Mouse (Mus musculus): ENCODE data around the gene Hgd.
"Not testable (repeated sequence)": the region's sequence is repeated elsewhere in the genome, so short reads cannot be mapped to it uniquely, and the experiment has no call there.

Hgd gene

DNA sequence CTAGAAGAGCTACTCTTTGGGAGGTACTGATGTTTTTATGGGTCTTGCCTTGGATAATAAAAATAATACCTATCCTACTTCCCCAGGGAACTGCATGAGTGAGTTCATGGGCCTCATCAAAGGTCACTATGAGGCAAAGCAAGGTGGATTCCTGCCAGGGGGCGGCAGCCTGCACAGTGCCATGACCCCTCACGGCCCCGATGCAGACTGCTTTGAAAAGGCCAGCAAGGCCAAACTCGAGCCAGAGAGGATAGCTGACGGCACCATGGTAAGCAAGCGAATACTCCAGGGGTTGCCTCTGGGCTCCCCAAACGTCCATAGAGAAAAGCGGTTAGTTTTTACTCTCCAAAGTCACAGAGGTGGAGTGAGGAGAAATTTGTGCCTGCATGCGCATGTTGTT lies 48.4 kb downstream of the Hgd start:
- in situ Hi-C loops (cut with MboI, MseI) = no loop called here

- in situ Hi-C loops (cut with MboI, MseI) = no loop called here
Measured at GRCm38 (mm10) chr16:37629011-37629410, 49.1 kb downstream of the Hgd start.

- in situ Hi-C loops (cut with MboI, MseI) = no loop called here
Measured at GRCm38 (mm10) chr16:37634578-37634977, 54.6 kb downstream of the Hgd start.

DNA sequence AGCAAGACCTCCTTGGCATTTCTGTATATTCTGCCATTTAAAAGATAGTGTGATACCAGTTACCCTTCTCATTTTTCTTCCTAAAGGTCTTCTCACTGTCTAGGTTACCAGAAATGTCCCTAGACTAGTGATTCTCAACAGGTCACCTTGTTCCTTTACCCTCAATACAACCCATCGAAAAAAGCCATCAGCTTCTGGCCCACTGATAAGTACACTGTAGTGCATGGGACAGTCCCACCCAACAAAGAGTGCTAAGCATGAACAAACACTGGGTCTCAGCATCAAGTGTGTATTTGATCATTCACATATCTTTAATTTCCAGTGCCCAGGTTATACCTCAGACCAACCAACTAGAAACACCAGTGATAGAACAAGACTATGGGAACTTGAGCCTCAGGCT lies 55.1 kb downstream of the Hgd start:
- in situ Hi-C loops (cut with MboI, MseI) = no loop called here

DNA sequence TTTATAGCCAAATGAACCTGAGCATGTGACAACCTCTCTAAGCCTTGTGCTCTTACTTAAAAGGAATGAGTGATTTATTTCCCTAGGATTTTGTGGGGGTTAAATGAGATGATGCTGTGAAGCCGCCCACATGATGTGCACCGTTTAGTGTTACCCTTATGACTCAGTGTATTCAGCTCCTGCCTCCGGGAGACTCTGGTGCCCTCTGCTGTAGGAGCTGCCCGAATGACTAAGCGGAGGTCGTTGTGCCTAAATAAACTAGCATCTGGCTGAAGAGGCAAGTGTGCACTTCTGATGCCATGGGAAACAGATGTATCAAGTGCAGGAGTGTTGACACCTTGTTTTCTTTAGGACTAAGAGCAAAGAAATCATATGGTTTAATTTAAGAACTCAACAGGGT lies 56.2 kb downstream of the Hgd start:
- in situ Hi-C loops (cut with MboI, MseI) = no loop called here

GRCm38 (mm10) chr16:37637802-37638201 lies 57.8 kb downstream of the Hgd start:
- in situ Hi-C loops (cut with MboI, MseI) = no loop called here

- in situ Hi-C loops (cut with MboI, MseI) = not testable (repeated sequence)
Measured at GRCm38 (mm10) chr16:37640522-37640921, 60.6 kb downstream of the Hgd start.

DNA sequence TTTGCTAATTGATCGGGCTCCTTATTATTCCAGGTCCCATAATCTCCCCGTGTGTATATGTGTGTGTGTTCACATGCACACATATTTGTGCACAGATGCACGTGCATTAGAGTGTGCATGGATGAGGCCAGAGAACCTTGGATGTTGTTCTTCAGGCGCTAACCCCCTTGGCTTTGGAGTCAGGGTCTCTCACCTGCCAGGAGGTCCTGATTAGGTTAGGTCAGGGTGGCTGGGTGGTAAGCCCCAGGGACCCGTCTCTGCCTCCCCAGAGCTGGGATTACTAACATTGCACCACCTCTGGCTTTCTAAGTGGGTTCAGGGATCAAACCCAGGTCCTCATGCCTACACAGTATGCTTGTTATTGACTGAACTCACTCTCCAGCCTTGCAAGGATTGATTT lies 64.5 kb downstream of the Hgd start:
- in situ Hi-C loops (cut with MboI, MseI) = no loop called here

DNA sequence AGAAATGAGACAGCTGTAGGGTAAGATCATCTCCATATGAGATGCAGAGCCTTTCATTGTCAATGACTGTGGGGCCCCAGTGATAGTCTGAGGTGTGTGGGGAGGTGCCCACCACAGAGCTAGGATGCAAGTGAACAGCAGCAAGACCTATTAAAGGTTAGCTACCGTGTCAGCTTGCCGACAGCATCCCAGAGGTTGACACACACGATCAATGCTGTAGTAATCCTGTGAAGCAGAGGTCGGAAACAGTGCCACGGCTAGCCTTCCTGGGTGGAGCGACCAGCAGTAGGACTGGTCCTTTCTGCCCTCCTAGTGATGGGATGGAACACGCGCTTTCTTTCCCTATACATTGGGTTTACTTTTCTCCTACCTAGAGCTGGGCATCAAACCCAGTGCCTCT lies 65.3 kb downstream of the Hgd start:
- in situ Hi-C loops (cut with MboI, MseI) = no loop called here

- in situ Hi-C loops (cut with MboI, MseI) = no loop called here
Measured at GRCm38 (mm10) chr16:37645799-37646198, 65.8 kb downstream of the Hgd start.

DNA sequence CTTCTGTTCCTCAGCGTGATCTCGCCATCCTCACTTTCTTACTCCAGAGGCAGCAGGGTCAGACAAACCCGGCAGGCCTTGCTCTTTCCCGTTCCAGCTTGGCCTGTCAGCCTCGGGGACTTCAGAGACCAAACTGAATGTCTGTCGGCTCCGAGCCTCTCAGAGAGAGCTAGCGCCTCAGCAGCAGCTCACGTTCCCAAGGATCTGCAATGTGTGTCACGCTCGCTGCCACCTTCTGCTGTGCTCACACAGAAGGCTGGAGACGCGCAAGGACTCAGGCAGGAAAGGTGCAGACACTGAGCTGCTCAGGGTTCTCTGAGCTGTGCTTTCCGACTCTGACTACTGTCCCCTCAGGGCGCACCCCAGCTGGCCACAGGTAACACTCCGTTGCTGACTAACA lies 67.1 kb downstream of the Hgd start:
- in situ Hi-C loops (cut with MboI, MseI) = no loop called here

GRCm38 (mm10) chr16:37647936-37648335 lies 68.0 kb downstream of the Hgd start:
- in situ Hi-C loops (cut with MboI, MseI) = no loop called here

GRCm38 (mm10) chr16:37649068-37649467 lies 69.1 kb downstream of the Hgd start:
- in situ Hi-C loops (cut with MboI, MseI) = no loop called here

DNA sequence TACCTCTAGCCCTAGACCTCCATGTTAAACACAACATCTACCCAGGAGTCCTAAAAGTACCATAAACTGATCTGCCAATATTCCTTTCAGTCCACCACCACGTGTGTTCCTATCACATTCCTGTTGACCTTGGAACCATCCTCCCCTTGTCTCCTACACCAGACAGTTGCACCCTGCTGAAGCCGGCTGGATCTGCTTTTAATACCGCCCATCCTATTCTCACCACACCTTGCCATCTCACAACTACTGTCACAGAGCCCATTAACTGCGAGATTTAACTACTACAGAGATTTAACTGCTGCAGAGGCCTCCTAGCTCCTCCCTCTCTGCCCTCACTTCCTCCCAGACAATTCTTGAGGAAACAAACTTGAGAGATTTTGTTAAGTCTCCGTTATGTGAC lies 71.5 kb downstream of the Hgd start:
- in situ Hi-C loops (cut with MboI, MseI) = no loop called here

DNA sequence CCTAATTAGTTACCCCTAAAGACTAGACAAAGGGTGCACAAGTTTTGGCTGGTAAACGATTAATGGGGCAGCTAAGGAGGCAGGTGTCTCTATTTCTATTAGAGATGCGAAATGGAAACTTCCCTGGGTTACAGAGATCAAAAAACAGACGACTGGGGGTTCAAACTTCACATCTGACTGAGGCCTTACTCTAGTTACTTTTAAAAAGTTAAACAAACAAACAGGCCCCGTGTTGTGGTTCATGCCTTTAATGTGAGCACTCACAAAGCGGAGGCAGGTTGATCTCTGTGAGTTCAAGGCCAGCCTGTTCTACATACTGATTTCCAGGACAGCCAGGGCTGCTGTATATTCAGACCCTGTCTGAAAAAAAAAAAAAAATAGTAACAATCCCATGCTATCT lies 72.7 kb downstream of the Hgd start:
- in situ Hi-C loops (cut with MboI, MseI) = no loop called here

DNA sequence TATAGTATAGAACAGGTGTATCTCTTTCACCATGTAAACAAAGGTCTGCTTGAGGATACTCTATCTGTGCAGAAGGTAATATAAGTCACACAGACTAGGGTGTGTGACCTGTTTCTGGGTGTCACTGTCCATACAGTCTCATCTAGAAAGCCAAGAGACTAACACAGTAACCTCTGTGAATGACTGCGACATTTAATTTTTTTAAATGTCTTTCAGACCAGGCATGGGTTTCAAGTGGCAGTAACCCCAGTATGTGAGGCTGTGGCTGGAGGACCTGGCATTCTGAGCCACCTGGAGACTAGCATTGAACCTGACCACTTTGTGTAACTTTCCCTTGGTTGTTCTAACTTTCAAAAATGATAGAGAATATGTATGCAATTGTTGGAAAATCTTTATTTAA lies 73.1 kb downstream of the Hgd start:
- in situ Hi-C loops (cut with MboI, MseI) = no loop called here

DNA sequence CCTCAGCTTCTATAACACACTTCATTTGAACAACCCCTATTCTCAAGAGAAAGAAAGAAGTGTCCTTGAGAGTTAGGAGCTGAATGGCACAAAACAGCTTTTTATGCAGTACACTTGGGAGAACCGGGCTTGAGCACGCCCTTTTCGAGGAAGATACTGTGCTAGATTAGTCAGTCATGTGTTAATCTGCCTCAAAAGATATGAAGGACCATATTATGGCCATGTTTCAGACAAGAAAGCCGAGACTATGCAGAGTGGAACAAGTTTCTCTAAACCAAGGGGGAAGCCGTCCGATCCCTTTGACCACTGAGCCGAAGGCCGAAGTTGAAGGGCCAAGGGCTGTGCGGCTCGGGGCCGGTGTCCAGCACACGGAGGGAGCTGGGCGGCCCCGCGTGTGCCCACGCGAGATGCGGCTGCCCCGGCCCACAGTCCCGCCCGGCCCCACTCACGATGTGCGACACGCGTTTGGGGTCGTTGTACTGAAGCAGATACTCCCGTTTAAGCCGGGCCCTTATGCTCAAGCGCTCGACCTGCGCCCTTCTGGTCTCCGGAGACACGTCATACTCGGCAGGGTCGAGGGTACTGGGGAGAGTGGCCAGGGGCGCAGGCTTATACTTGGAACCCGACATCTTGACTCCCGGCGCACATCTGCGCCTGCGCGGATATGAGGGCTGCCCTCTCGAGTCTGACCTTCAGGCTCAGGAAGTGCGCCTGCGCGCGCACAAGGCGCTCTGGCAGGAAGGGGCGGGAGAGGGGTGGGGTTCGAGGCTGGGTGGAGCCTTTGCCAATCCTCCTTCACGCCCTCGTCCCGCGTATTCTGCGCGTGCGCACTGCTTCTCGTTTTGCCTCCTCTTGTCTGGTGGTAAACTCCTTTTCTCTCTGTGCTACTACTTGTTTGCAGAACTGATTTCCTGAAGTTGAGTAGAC lies 74.0 kb downstream of the Hgd start, which contains the start of gene Ndufb4:
Gene Ndufb4, minus strand, starts transcription at position 723 of the 927 bp plus-strand sequence.
- in situ Hi-C loops (cut with MboI, MseI) = no loop called here

GRCm38 (mm10) chr16:37654831-37655455 lies 75.0 kb downstream of the Hgd start:
- in situ Hi-C loops (cut with MboI, MseI) = no loop called here

DNA sequence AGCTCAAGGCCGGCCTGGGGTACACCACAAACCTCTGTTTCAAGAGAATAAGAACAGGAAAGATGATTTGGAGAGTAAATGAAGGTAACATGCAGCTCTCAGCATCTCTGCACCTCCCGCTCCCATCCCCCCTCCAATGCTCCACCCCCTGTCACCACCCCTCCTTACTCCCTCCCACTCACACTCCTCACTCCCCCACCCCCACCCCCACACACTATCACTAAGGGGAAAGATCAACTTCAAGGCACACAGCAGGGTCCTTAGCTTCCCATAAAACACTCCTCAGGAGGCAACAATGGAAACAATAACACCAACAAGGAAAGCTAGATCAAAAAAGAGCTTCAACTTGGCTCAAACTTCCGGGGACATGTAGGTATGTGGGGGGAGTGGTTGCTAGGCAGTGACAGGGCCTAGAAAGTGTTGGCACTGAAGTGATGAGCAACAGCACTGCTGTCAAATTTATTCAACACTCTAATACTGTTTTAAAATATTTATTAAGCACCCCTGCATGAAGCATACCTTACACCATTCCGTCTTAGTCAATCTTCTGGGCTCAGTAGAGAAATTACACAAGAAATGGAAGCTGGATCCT lies 75.9 kb downstream of the Hgd start:
- in situ Hi-C loops (cut with MboI, MseI) = no loop called here

DNA sequence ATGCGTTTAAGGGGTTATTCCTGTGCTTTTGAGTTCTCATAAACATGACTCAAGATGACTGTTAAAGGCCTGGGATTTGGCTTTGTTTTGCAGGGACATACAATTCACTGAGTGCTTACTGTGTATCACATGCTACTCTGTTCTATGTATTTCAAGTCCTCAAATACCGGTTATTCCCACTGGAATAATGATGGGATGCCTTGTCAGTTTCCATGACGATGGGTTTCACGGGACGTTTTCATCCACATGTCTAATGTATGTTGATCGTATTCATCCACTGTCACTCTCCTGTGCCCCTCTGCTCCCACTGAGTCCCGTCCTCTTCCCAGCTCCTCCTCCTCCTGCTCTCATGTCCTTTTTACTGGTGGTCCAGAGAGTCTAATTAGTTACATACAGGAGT lies 76.8 kb downstream of the Hgd start:
- in situ Hi-C loops (cut with MboI, MseI) = no loop called here

GRCm38 (mm10) chr16:37663643-37664459 lies 83.9 kb downstream of the Hgd start:
- in situ Hi-C loops (cut with MboI, MseI) = no loop called here

DNA sequence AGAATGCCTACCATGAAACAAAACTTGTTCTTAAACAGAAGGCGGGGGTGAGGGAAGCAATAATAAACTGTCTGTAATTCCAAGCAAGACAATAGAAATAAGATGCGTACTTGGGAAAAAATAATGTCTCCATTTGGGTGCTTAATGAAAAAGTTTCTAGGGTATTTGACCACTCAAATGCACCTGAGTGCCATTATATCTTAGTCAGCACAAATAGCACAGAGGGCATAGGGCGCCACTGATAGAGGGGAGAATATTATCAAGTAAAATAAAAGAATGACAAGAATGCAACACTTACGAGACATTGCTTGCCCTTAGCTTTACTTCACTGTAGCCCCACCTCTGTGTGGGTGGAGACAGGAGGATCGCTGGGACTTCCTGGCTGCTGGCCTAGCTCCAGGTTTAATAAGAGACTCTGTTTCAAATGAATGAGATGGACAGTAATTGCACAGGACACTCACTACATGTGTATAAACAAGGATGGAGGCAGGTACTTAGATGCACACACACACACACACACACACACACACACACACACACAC lies 85.5 kb downstream of the Hgd start:
- in situ Hi-C loops (cut with MboI, MseI) = no loop called here

Measured in regulatory T cell (primary cell).